Mouse (Mus musculus) heart, embryonic 15.5 days (tissue): ENCODE measurements around the gene Kcna3. TPM values are rescaled to one million over a fixed set of nuclear protein-coding genes. Genes with fewer than 3 reads are reported as not detected.

Experiments
- polyA plus RNA-seq: library from polyadenylated mRNA; unstranded; fragments of >200 nt; fragmentation: Nextera tagmentation; extraction: Ambion mirVana; gene quantifications from 2 replicates; pipeline ENCODE4 v1.2.1, GENCODE M21; 2015

The Kcna3 gene
- polyA plus RNA-seq, 1 experiment from 2014 or later: 0.71 TPM

Other genes with a start within 250 kb of the Kcna3 start
- gene Cd53, start 246.0 kb upstream of the Kcna3 start, polyA plus RNA-seq: 5.5 and 13.0 TPM in 2 replicates
- gene Olfr266, start 209.9 kb upstream of the Kcna3 start, polyA plus RNA-seq: not detected in 2 replicates
- gene Kcna2, start 65.0 kb downstream of the Kcna3 start, polyA plus RNA-seq: 0.05 and 0.13 TPM in 2 replicates
- not detected in 2 replicates for gene Kcna10, start 146.9 kb downstream of the Kcna3 start, polyA plus RNA-seq
- gene Cym, start 185.6 kb downstream of the Kcna3 start, polyA plus RNA-seq: 5.2 and 6.3 TPM in 2 replicates
- 0.20 TPM in 2 replicates for gene A630076J17Rik, start 194.4 kb downstream of the Kcna3 start, polyA plus RNA-seq
- gene Prok1, start 203.5 kb downstream of the Kcna3 start, polyA plus RNA-seq: not detected in 2 replicates
- gene Lamtor5, start 242.7 kb downstream of the Kcna3 start, polyA plus RNA-seq: 153 and 158 TPM in 2 replicates